Mouse (Mus musculus) forebrain, postnatal 0 days (tissue): ENCODE results near the gene Rpl32. TPM values are rescaled to one million over a fixed set of nuclear protein-coding genes. Genes with fewer than 3 reads are reported as not detected.
A peak's percentile ranks its signal among the peaks of the same experiment; 100 is the strongest.

Experiments
- ATAC-seq: fragments of 200-750 bp; cut with Nextera tagmentation; 2 replicates; pipeline ENCODE4 v1.8.0; 2017; ENCODE audit warnings: mild to moderate bottlenecking, moderate library complexity
- DNase-seq: peaks from one replicate; pipeline ENCODE4 v3.0.0-alpha.2; 2015
- H3K27ac ChIP-seq: fragments of 300-500 bp; sonication (generic); 2 replicates; pipeline ENCODE4 v1.5.1; 2014; ENCODE audit warnings: low read depth, mild to moderate bottlenecking, antibody characterized with exemption, low read length, moderate library complexity, mixed read lengths
- H3K27me3 ChIP-seq: fragments of 300-500 bp; sonication (generic); 2 replicates; pipeline ENCODE4 v1.6.1; 2014; ENCODE audit warnings: mild to moderate bottlenecking, low read length, mixed read lengths; ENCODE audit not compliant: insufficient read depth
- H3K36me3 ChIP-seq: fragments of 300-500 bp; sonication (generic); 2 replicates; pipeline ENCODE4 v1.6.1; 2014; ENCODE audit warnings: mild to moderate bottlenecking, moderate library complexity; ENCODE audit not compliant: insufficient read depth
- H3K4me1 ChIP-seq: fragments of 300-500 bp; sonication (generic); 2 replicates; pipeline ENCODE4 v1.6.1; 2014; ENCODE audit warnings: antibody characterized with exemption; ENCODE audit not compliant: insufficient read depth
- H3K4me2 ChIP-seq: fragments of 300-500 bp; sonication (generic); 2 replicates; pipeline ENCODE4 v1.6.1; 2014; ENCODE audit warnings: low read depth, mild to moderate bottlenecking, moderate library complexity
- H3K4me3 ChIP-seq: fragments of 300-500 bp; sonication (generic); 2 replicates; pipeline ENCODE4 v1.5.1; 2014; ENCODE audit warnings: low read depth, low read length, mixed read lengths
- H3K9ac ChIP-seq: fragments of 300-500 bp; sonication (generic); 2 replicates; pipeline ENCODE4 v1.6.1; 2014; ENCODE audit warnings: mild to moderate bottlenecking
- H3K9me3 ChIP-seq: fragments of 300-500 bp; sonication (generic); 2 replicates; pipeline ENCODE4 v1.6.1; 2016; ENCODE audit warnings: low read length
- CTCF ChIP-seq: sonication (generic); IDR thresholded peaks from 2 replicates; pipeline ENCODE4 v1.5.1; 2016; ENCODE audit warnings: antibody characterized with exemption, control low read depth, low read depth
- WGBS: fragments of 180-500 bp; shearing (Covaris S2); extraction: QIAGEN DNeasy Blood & Tissue Kit; methylation state at CpG from one replicate; pipeline ENCODE4 v1.1.7; 2014; 5-methylcytosine and 5-hydroxymethylcytosine counted together
- polyA plus RNA-seq: library from polyadenylated mRNA; unstranded; fragments of >200 nt; fragmentation: Nextera tagmentation; extraction: Ambion mirVana; gene quantifications from 2 replicates; pipeline ENCODE4 v1.2.1, GENCODE M21; 2015
- total RNA-seq: library from RNA; depleted of rRNA; stranded (reverse); fragments of >200 nt; gene quantifications from 2 replicates; pipeline ENCODE4 v1.2.3, GENCODE M21; 2014

The Rpl32 gene
- total and polyA plus RNA-seq, 2 experiments from 2014 or later: 1,212 to 1,524 TPM

DNA sequence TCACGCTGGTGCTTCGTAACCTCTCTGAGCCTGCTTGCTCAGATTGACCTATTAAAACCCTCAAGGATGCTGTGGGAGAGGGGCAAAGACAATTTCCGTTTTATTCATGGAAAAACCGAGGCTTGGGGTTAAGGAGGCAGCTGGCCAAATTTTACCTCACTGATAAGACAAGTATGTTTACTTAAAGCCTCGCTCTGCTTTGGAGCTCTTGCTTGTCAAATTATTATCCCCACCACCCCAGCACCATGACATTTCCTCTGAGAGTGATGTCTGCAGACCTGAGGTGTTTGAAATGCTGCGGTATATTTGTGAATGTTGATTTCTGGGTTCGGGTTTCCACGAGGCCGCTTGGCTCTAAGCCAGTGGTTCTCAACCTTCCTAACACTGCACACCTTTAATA lies 32.2 kb downstream of the Rpl32 start:
- Histone ChIP-seq H3K9me3 (no peaks in the 10 kb centered on the region), H3K36me3 (peaks cover 12% of the 10 kb centered on the region), H3K27ac (no peak overlapping the region), H3K4me2 (peak overlapping the region; percentile 85; the same call in 1 of the 2 replicates), H3K4me3 (no peak overlapping the region), H3K9ac (no peak overlapping the region), H3K4me1 (peaks cover 22% of the 10 kb centered on the region; the same call in 1 of the 2 replicates), H3K27me3 (no peaks in the 10 kb centered on the region)
- DNase-seq: no peak
- no peak for TF ChIP-seq CTCF
- 60% methylated on average over 9 of the region's 9 CpGs for WGBS
- ATAC-seq: no peak

DNA sequence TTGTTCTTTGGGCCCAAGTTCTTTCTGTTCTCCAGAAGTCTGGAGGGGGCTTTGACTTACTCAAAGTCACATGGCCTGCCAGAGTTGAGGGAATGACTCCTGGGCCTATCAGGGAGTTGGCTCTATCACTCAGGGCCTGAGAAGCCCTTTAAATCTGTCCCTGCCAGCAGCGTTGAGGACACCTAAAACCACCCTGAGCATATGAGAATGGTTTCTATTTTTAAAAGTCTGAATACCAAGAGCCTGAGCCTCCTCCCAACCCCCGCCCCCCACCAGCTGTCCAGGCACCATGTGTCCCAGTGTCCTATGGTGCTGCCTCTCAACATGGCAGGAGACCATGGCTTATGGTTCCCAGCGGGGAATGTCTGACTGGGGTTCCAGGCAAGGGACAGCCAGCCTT lies 32.7 kb downstream of the Rpl32 start:
- 40% methylated on average over 3 of the region's 3 CpGs for WGBS
- H3K4me2 ChIP-seq: peak overlapping the region; percentile 85
- H3K4me1 ChIP-seq: peaks cover 22% of the 10 kb centered on the region; the same call in 1 of the 2 replicates
- no peak for DNase-seq
- H3K9me3 ChIP-seq: no peaks in the 10 kb centered on the region
- H3K4me3 ChIP-seq: peak overlapping the region; percentile 67; the same call in 1 of the 2 replicates
- TF ChIP-seq CTCF: no peak
- H3K9ac ChIP-seq: peak overlapping the region; percentile 75; the same call in 1 of the 2 replicates
- H3K27me3 ChIP-seq: no peaks in the 10 kb centered on the region
- no peak overlapping the region for H3K27ac ChIP-seq
- ATAC-seq: no peak
- H3K36me3 ChIP-seq: peaks cover 7% of the 10 kb centered on the region

DNA sequence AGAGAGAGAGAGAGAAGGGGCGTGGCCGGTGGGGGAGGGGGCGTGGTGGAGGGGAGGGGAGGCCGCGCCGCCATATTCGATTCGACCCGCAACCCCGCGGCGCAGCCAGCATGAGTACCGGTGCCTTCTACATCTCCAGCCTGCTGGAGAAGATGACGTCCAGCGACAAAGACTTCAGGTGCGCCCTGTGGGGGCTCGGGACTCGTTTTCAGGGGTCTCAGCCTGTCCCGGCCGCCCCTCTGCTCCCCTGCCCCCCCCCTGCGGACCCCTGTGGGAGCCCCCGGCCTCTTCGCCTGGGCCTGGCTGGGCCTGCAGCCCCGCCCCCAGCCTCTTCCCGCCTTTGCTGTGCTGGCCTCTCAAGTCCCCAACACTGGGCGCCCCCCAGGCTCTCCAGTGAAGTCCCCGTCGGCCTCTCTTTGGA lies 34.0 kb downstream of the Rpl32 start, which contains the start of gene Cand2:
Gene Cand2, plus strand, starts transcription at position 38 of the 421 bp plus-strand sequence.
- Histone ChIP-seq H3K9ac (peak within 1 kb of the TSS; percentile 75), H3K27ac (peak within 1 kb of the TSS; percentile 54), H3K9me3 (no peaks in the 10 kb centered on the region), H3K36me3 (no peaks in the 10 kb centered on the region), H3K4me1 (peaks cover 22% of the 10 kb centered on the region; the same call in 1 of the 2 replicates), H3K27me3 (no peaks in the 10 kb centered on the region), H3K4me3 (peak within 1 kb of the TSS; percentile 67), H3K4me2 (peak within 1 kb of the TSS; percentile 85)
- DNase-seq (peak; percentile 75), ATAC-seq (peak; percentile 79)
- WGBS: 5% methylated on average over 25 of the region's 28 CpGs
- TF ChIP-seq CTCF: no peak

DNA sequence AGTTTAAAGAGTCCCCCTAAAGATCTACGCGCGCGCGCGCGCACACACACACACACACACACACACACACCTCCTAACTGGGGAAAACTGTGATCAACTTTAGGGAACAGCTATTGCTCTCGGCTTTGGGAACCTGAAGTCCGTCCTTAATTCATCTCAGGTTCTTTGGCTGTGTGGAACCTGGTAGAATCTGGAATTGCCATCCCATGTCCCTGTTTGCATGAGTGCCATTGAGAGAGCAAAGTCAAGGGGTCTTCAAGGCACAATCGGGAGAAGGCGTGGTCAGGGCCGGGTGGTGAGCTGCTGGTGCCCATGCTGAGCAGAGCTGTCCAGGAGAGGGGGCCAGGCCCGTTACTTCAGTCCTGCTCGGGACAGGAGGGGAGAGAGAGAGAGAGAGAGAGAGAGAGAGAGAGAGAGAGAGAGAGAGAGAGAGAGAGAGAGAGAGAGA lies 34.6 kb downstream of the Rpl32 start:
- Histone ChIP-seq H3K4me3 (peak overlapping the region; percentile 67), H3K9ac (no peak overlapping the region), H3K27ac (no peak overlapping the region; the same call in 1 of the 2 replicates), H3K4me1 (peaks cover 22% of the 10 kb centered on the region; the same call in 1 of the 2 replicates), H3K36me3 (no peaks in the 10 kb centered on the region), H3K4me2 (peak overlapping the region; percentile 85), H3K27me3 (no peaks in the 10 kb centered on the region), H3K9me3 (no peaks in the 10 kb centered on the region)
- ATAC-seq (peak; percentile 75), DNase-seq (peak; percentile 70)
- TF ChIP-seq CTCF: no peak
- WGBS: 2% methylated on average over 14 of the region's 14 CpGs

DNA sequence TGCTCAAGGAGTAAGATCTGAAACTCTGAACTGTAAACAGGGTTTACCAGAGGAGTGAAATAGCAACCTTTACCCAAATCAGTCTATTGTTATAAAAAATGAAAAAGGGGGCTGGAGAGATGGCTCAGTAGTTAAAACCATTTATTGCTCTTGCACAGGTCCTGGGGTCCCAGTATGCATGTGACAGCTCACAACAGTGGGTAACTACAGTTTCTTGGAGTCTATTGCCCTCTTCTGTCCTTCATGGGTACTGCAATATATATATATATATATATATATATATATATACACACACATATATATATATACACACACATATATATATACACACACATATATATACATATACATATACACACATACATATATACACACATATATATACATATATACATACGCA lies 35.9 kb downstream of the Rpl32 start:
- DNase-seq: peak; percentile 7

DNA sequence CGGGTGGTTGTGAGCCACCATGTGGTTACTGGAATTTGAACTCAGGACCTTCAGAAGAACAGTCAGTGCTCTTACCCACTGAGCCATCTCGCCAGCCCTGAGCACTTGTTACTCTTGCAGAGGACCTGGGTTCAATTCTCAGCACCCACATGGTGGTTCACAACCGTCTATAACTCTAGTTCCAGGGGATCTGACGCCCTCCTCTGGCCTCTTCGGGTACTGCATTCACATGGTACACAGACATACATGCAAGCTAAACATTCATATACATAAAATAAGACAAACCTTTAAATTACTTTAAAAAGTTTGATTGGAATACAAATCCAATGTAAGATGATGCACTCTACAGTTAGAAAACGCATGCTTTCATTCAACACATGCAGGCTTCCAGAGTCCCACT lies 36.3 kb downstream of the Rpl32 start:
- H3K4me2 ChIP-seq: no peak overlapping the region
- H3K9me3 ChIP-seq: no peaks in the 10 kb centered on the region
- no peaks in the 10 kb centered on the region for H3K36me3 ChIP-seq
- WGBS: 84% methylated on average over 6 of the region's 6 CpGs
- no peak; the same call in 1 of the 2 replicates for TF ChIP-seq CTCF
- no peaks in the 10 kb centered on the region for H3K27me3 ChIP-seq
- no peak overlapping the region for H3K9ac ChIP-seq
- no peak overlapping the region for H3K27ac ChIP-seq
- ATAC-seq (no peak), DNase-seq (no peak)
- peaks cover 22% of the 10 kb centered on the region; the same call in 1 of the 2 replicates for H3K4me1 ChIP-seq
- H3K4me3 ChIP-seq: no peak overlapping the region

More for the DNA sequence above, 35.9 kb downstream of the Rpl32 start:
- TF ChIP-seq CTCF: peak; percentile 47
- H3K9ac ChIP-seq: no peak overlapping the region
- no peaks in the 10 kb centered on the region for H3K27me3 ChIP-seq
- H3K4me1 ChIP-seq: peaks cover 22% of the 10 kb centered on the region; the same call in 1 of the 2 replicates
- H3K36me3 ChIP-seq: no peaks in the 10 kb centered on the region
- no peaks in the 10 kb centered on the region for H3K9me3 ChIP-seq
- H3K4me2 ChIP-seq: no peak overlapping the region
- 82% methylated on average over 1 of the region's 1 CpGs for WGBS
- H3K27ac ChIP-seq: no peak overlapping the region
- no peak overlapping the region for H3K4me3 ChIP-seq
- ATAC-seq: no peak

DNA sequence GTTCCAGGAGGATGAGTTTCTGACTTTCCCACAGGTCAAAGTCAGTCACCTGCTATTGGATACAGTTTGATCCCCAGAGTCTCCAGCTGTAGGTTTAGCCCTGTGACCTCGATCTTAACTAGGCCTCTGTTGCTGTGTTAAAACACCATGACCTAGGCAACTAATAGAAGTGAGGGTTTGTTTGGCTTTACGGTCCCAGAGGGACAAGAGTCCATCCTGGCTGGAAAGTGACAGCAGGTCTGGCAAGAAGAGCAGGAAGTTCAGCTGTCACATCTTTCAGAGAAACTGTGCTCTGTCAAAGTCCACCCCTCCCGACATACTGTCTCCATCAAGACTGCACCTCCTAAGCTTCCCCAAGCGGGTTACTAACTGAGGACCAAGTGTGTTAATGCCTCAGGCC lies 37.7 kb downstream of the Rpl32 start:
- WGBS: 85% methylated on average over 4 of the region's 4 CpGs
- TF ChIP-seq CTCF: no peak
- no peaks in the 10 kb centered on the region for H3K27me3 ChIP-seq
- no peak overlapping the region for H3K9ac ChIP-seq
- no peak overlapping the region for H3K27ac ChIP-seq
- no peak for ATAC-seq
- peaks cover 14% of the 10 kb centered on the region; the same call in 1 of the 2 replicates for H3K4me1 ChIP-seq
- DNase-seq: no peak
- no peak overlapping the region for H3K4me3 ChIP-seq
- no peaks in the 10 kb centered on the region for H3K9me3 ChIP-seq
- H3K36me3 ChIP-seq: no peaks in the 10 kb centered on the region
- H3K4me2 ChIP-seq: no peak overlapping the region
